In the genomic region with DNA sequence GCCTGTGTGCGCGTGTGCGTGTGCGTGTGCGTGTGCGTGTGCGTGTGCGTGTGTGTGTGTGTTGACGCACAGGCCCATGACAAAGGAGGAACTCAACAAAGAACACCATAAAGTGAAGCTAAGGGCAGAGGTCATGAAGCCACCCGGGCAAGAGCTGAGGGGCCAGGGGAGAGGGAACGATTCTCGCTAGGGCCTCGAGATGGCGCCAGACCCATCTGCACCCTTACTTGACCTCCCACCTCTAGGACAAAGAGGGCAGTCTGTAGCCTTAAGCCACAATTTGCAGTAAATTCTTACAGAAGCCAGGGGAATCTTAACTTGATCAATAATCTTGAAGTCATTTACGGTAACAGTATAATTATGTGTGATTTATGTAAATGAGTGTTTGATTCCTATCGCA, we compare ENCODE assay signal across 29 mouse cellular contexts. TPM values are rescaled to one million over a fixed set of nuclear protein-coding genes. Genes with fewer than 3 reads are reported as not detected.
A peak's percentile ranks its signal among the peaks of the same experiment; 100 is the strongest.
DNase-seq lines count a peak whose midpoint lies in the region; ATAC-seq and TF ChIP-seq lines count a peak whose summit lies in the region.
"Had no signal": no experiment of that assay in that cellular context is flagged by ENCODE, and none has a peak within 500 bp of the region (broad histone marks: within the 10 kb centered on the region; RNA-seq: fewer than 3 reads in every experiment).

No protein-coding gene starts in this region.

- no peaks in the 10 kb centered on the region for H3K36me3 ChIP-seq in liver, embryonic 14.5 days (replicated peaks; ENCODE audit: control insufficient read depth, insufficient read depth, low read depth)
- H3K36me3 ChIP-seq in liver, embryonic 12.5 days: no peaks in the 10 kb centered on the region
- H3K36me3 ChIP-seq in C2C12 (ENCODE audit: control insufficient read depth, insufficient read depth): no peaks in the 10 kb centered on the region
- no peaks in the 10 kb centered on the region for H3K36me3 ChIP-seq in neural tube, embryonic 15.5 days
- H3K36me3 ChIP-seq: embryonic facial prominence, embryonic 13.5 days; heart, embryonic 12.5 days; limb, embryonic 10.5 days; liver, embryonic 13.5 days; neural tube, embryonic 13.5 days had no signal

- no peaks in the 10 kb centered on the region for H3K27me3 ChIP-seq in liver, embryonic 14.5 days (ENCODE audit: control insufficient read depth, insufficient read depth, low read length)
- no peaks in the 10 kb centered on the region for H3K27me3 ChIP-seq in liver, embryonic 12.5 days (replicated peaks)
- H3K27me3 ChIP-seq in C2C12 (ENCODE audit: control insufficient read depth, insufficient read depth, insufficient read length): no peaks in the 10 kb centered on the region
- 0 out of 2 replicates have a peak, but pooled peaks cover 5% of the 10 kb centered on the region for H3K27me3 ChIP-seq in neural tube, embryonic 15.5 days (replicated peaks)
- H3K27me3 ChIP-seq: embryonic facial prominence, embryonic 13.5 days; heart, embryonic 12.5 days; liver, embryonic 13.5 days; megakaryocyte, embryonic 14.5 days; neural tube, embryonic 13.5 days had no signal

- no peak for ATAC-seq in liver, embryonic 14.5 days (ENCODE audit: insufficient read depth)
- no peak for ATAC-seq in liver, embryonic 12.5 days
- no peak for ATAC-seq in neural tube, embryonic 15.5 days (ENCODE audit: low FRiP score)
- ATAC-seq: CD4-positive, CD25-positive, alpha-beta regulatory T cell, adult 4 months; forebrain, embryonic 13.5 days had no signal

- no peak overlapping the region for H3K27ac ChIP-seq in liver, embryonic 14.5 days
- H3K27ac ChIP-seq in liver, embryonic 12.5 days: no peak overlapping the region
- H3K27ac ChIP-seq in neural tube, embryonic 15.5 days (replicated peaks): no peak overlapping the region
- H3K27ac ChIP-seq: embryonic facial prominence, embryonic 13.5 days; forebrain, embryonic 13.5 days; gastrocnemius, adult 2 months; limb, embryonic 10.5 days; liver, embryonic 13.5 days; neural tube, embryonic 13.5 days had no signal

- TF ChIP-seq EP300 in liver, embryonic 14.5 days (IDR thresholded peaks at IDR 0.05; ENCODE audit: low read depth): no peak

- no peaks in the 10 kb centered on the region for H3K4me1 ChIP-seq in liver, embryonic 14.5 days (replicated peaks; ENCODE audit: control insufficient read depth in 2 of 2, insufficient read depth in 2 of 2, low read length in 1 of 2)
- no peaks in the 10 kb centered on the region for H3K4me1 ChIP-seq in liver, embryonic 12.5 days
- H3K4me1 ChIP-seq in neural tube, embryonic 15.5 days: no peaks in the 10 kb centered on the region
- H3K4me1 ChIP-seq: embryonic facial prominence, embryonic 13.5 days; forebrain, embryonic 13.5 days; heart, embryonic 12.5 days; limb, embryonic 10.5 days; liver, embryonic 13.5 days; megakaryocyte, embryonic 14.5 days; neural tube, embryonic 13.5 days had no signal

- WGBS in liver, embryonic 14.5 days (ENCODE audit: insufficient replicate concordance): 56% methylated on average over 16 of the region's 16 CpGs
- WGBS in liver, embryonic 12.5 days (ENCODE audit: insufficient replicate concordance): 61% methylated on average over 16 of the region's 16 CpGs
- 55% methylated on average over 16 of the region's 16 CpGs for WGBS in neural tube, embryonic 15.5 days

- H3ac ChIP-seq in C2C12 (ENCODE audit: control insufficient read depth, insufficient read length, low read depth): no peak overlapping the region

- TF ChIP-seq CTCF in liver, embryonic 14.5 days (IDR thresholded peaks at IDR 0.05; ENCODE audit: low read depth): peak; percentile 33; the same call in 1 of the 2 replicates
- TF ChIP-seq CTCF in C2C12 (IDR thresholded peaks at IDR 0.05; ENCODE audit: control insufficient read depth, insufficient read depth, insufficient read length): peak; percentile 7

- H3K79me2 ChIP-seq in C2C12 (ENCODE audit: control insufficient read depth, insufficient read depth): no peaks in the 10 kb centered on the region

- no peak overlapping the region for H3K4me3 ChIP-seq in liver, embryonic 14.5 days (ENCODE audit: insufficient read depth in 1 of 2, low read depth in 2 of 2, low read length in 2 of 2)
- no peak overlapping the region for H3K4me3 ChIP-seq in liver, embryonic 12.5 days
- no peak overlapping the region for H3K4me3 ChIP-seq in C2C12 (ENCODE audit: insufficient read depth, poor library complexity, severe bottlenecking)
- no peak overlapping the region for H3K4me3 ChIP-seq in neural tube, embryonic 15.5 days (replicated peaks)
- H3K4me3 ChIP-seq: embryonic facial prominence, embryonic 13.5 days; erythroblast, embryonic 14.5 days; forebrain, embryonic 13.5 days; gastrocnemius, adult 2 months; heart, embryonic 12.5 days; limb, embryonic 10.5 days; liver, embryonic 13.5 days; megakaryocyte, embryonic 14.5 days; myocyte; neural tube, embryonic 13.5 days had no signal

- H3K9me3 ChIP-seq in liver, embryonic 14.5 days (ENCODE audit: control insufficient read depth, low read length): no peaks in the 10 kb centered on the region
- no peaks in the 10 kb centered on the region for H3K9me3 ChIP-seq in liver, embryonic 12.5 days (replicated peaks)
- H3K9me3 ChIP-seq in neural tube, embryonic 15.5 days (replicated peaks): no peaks in the 10 kb centered on the region
- H3K9me3 ChIP-seq: embryonic facial prominence, embryonic 13.5 days; forebrain, embryonic 13.5 days; limb, embryonic 10.5 days; liver, embryonic 13.5 days; neural tube, embryonic 13.5 days had no signal

- intact Hi-C loops in heart, postnatal 10 days (cut with DNase I): no loop called here

- H3K4me2 ChIP-seq in liver, embryonic 14.5 days (ENCODE audit: low read depth): no peak overlapping the region
- H3K4me2 ChIP-seq in liver, embryonic 12.5 days: no peak overlapping the region
- no peak overlapping the region for H3K4me2 ChIP-seq in neural tube, embryonic 15.5 days
- H3K4me2 ChIP-seq: embryonic facial prominence, embryonic 13.5 days; forebrain, embryonic 13.5 days; heart, embryonic 12.5 days; liver, embryonic 13.5 days; neural tube, embryonic 13.5 days had no signal

- no peaks in the 10 kb centered on the region for H3K79me3 ChIP-seq in C2C12 (ENCODE audit: low read depth)

- no peak overlapping the region for H3K9ac ChIP-seq in liver, embryonic 14.5 days (replicated peaks)
- H3K9ac ChIP-seq in liver, embryonic 12.5 days: no peak overlapping the region
- no peak overlapping the region for H3K9ac ChIP-seq in neural tube, embryonic 15.5 days (replicated peaks)
- H3K9ac ChIP-seq: embryonic facial prominence, embryonic 13.5 days; forebrain, embryonic 13.5 days; heart, embryonic 12.5 days; liver, embryonic 13.5 days; neural tube, embryonic 13.5 days had no signal

- peak; percentile 29 for DNase-seq in heart, adult 11 months
- DNase-seq in heart, postnatal 10 days: no peak
- no peak for DNase-seq in liver, embryonic 14.5 days (ENCODE audit: low read depth in 3 of 3, low spot score in 3 of 3)
- peak; percentile 48 for DNase-seq in R1 (ENCODE audit: low read depth, low spot score)
- DNase-seq in yolk sac, embryonic 10.5 days (ENCODE audit: low spot score): no peak
- DNase-seq: adrenal gland, postnatal 25 days; cerebellum, adult 9-10 months; gastrocnemius, adult 2 months; heart, postnatal 14 days; kidney, adult 8-10 months; kidney, postnatal 14 days; liver, embryonic 13.5 days; midbrain, embryonic 14.5 days; thymus, adult 18-20 months; thymus, postnatal 36 days had no signal

TF ChIP-seq in C2C12, 6 proteins besides CTCF, POLR2A, EP300 and RAD21:
- TF ChIP-seq MYOD1 (IDR thresholded peaks at IDR 0.05; ENCODE audit: control insufficient read depth, insufficient read length, low read depth) (no peak), USF1 (IDR thresholded peaks at IDR 0.05; ENCODE audit: low read depth) (no peak), FOSL1 (IDR thresholded peaks at IDR 0.05; ENCODE audit: insufficient read depth, low read length, poor library complexity, severe bottlenecking) (no peak)

RNA-seq across cellular contexts. Expression of gene Irx2, which starts 19.9 kb away (rescaled TPM):
- 1 to 10 TPM; 4.3 to 5.8 TPM for total RNA-seq in heart, postnatal 10 days (2021)
- 0.02 and 0.09 TPM in 2 replicates for polyA plus RNA-seq in liver, embryonic 14.5 days (2012; rRNA removed)
- polyA plus RNA-seq in liver, embryonic 14.5 days (2014; fragmentation: Nextera tagmentation; extraction: Ambion mirVana): not detected in 2 replicates
- 0.30 TPM in 1 of 2 replicates, not detected in the other for polyA plus RNA-seq in liver, embryonic 12.5 days (2016; fragmentation: Nextera tagmentation; extraction: Ambion mirVana)
- polyA plus RNA-seq in C2C12 (2012; fragmentation: generic; extraction: Trizol): 7.7 TPM
- 8.1 and 11.4 TPM in 2 replicates for polyA plus RNA-seq in neural tube, embryonic 15.5 days (2015; fragmentation: Nextera tagmentation; extraction: Ambion mirVana)
- total RNA-seq: common myeloid progenitor, adult 5-6 weeks; gastrocnemius, adult 2 months had no signal
- polyA plus RNA-seq: CD4-positive, CD25-positive, alpha-beta regulatory T cell, adult 4 months; erythroblast, embryonic 14.5 days; spleen, adult 2 months had no signal

Comparison
In these comparisons a context has a peak if more than half of its experiments do, and no peak if none do; other contexts are left out.
1. DNase-seq: peak in heart, adult 11 months (single experiment) and R1 (single experiment); none in heart, postnatal 10 days (0 of 2), liver, embryonic 14.5 days (0 of 3) and yolk sac, embryonic 10.5 days (single experiment).